Mouse (Mus musculus): ENCODE data around the gene Slc37a1. TPM values are rescaled to one million over a fixed set of nuclear protein-coding genes. Genes with fewer than 3 reads are reported as not detected.
"Not testable (repeated sequence)": the region's sequence is repeated elsewhere in the genome, so short reads cannot be mapped to it uniquely, and the experiment has no call there.

The Slc37a1 gene
- polyA plus RNA-seq, 1 experiment from 2014 or later, result 4.3 TPM

DNA sequence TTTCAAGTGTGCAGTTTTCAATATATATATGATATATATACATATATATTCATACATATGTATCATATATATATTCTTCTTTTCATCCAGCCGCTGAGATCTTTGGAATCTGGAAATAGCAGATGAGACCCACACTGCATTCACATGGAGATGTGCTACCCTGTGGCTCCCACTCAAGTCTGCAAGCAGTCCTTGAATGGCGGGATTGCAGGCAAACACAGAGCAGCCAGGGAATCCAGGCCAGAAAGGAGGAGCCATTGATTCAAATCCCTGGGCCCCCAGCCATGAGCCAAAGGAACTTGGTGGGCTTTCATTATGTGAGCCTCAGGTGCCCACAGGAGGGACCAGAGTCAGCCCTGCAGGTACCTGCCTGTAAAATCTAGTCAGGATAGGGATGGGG is 66.7 kb downstream of the Slc37a1 start:
- Histone ChIP-seq H3K36me3 (replicated peaks; ENCODE audit: insufficient read depth, low read length) (peaks cover 6% of the 10 kb centered on the region; the same call in 1 of the 2 replicates), H3K27ac (ENCODE audit: low read depth) (no peak overlapping the region), H3K4me1 (ENCODE audit: insufficient read depth) (no peaks in the 10 kb centered on the region), H3K4me2 (ENCODE audit: low read depth, low read length) (no peak overlapping the region), H3K9ac (replicated peaks) (no peak overlapping the region), H3K4me3 (ENCODE audit: low read depth, low read length) (no peak overlapping the region), H3K9me3 (ENCODE audit: low read length) (no peaks in the 10 kb centered on the region), H3K27me3 (ENCODE audit: insufficient read depth, low read length) (no peaks in the 10 kb centered on the region)
- DNase-seq (no peak), ATAC-seq (no peak)
- no peak for TF ChIP-seq CTCF (IDR thresholded peaks at IDR 0.05; ENCODE audit: low read depth)
- TF ChIP-seq EP300 (IDR thresholded peaks at IDR 0.05; ENCODE audit: low read depth), result no peak
- 89% methylated on average over 2 of the region's 2 CpGs for WGBS (ENCODE audit: insufficient replicate concordance)

DNA sequence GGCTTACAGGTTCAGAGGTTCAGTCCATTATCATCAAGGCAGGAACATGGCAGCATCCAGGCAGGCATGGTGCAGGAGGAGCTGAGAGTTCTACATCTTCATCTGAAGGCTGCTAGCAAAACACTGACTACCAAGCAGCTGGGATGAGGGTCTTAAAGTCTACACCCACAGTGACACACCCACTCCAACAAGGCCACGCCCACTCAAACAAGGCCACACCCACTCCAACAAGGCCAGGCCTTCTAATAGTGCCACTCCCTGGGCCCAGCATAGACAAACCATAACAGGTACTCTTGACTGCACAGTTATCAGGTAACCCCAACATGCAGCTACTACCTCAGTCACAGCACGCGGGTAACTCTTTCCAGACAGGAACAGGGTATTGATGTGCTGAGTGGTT is 68.1 kb downstream of the Slc37a1 start:
- not testable (repeated sequence) for H3K9ac ChIP-seq (replicated peaks); H3K27me3 ChIP-seq (ENCODE audit: insufficient read depth, low read length); H3K9me3 ChIP-seq (ENCODE audit: low read length); H3K36me3 ChIP-seq (replicated peaks; ENCODE audit: insufficient read depth, low read length); H3K27ac ChIP-seq (ENCODE audit: low read depth); H3K4me3 ChIP-seq (ENCODE audit: low read depth, low read length); H3K4me2 ChIP-seq (ENCODE audit: low read depth, low read length); ATAC-seq; H3K4me1 ChIP-seq (ENCODE audit: insufficient read depth); DNase-seq
- WGBS (ENCODE audit: insufficient replicate concordance), result 63% methylated on average over 3 of the region's 3 CpGs

DNA sequence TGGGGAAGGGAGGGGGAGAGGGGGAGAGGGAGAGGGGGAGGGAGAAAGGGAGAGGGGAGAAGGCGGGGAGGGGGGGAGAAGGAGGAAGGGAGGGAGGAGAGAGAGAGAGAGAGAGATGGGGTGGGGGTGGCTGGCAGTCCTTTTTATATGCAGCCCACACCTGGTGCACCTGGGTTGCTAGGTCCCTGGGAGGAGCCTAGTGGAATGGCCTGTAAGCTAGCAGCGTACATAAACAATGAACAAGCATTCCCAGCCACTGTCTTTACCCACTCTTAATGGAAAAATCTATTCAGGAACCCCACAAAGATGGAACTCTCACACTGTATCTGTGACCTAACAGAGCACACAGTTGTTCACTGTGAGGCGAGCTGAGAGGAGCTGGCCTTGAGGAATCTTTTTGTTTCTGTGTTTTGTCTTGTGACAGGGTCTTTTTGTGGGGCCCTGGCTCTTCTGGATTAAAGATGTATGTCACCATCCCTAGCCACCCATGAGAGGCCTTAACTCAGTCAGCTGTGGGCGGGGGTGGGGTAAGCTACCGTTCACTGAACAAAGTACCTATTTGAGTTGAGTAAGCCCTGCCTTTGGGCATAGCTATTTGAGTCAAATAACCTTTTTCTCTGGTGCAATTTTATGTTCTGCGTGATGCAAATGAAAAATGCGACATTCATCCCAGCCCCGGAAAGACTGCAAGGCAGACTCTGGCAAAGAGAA is 69.4 kb downstream of the Slc37a1 start:
- DNase-seq, result no peak
- no peak for ATAC-seq
- H3K9me3 ChIP-seq (ENCODE audit: low read length), result no peaks in the 10 kb centered on the region
- no peak overlapping the region for H3K27ac ChIP-seq (ENCODE audit: low read depth)
- no peaks in the 10 kb centered on the region for H3K36me3 ChIP-seq (replicated peaks; ENCODE audit: insufficient read depth, low read length)
- H3K4me3 ChIP-seq (ENCODE audit: low read depth, low read length), result no peak overlapping the region
- TF ChIP-seq EP300 (IDR thresholded peaks at IDR 0.05; ENCODE audit: low read depth) (no peak), CTCF (IDR thresholded peaks at IDR 0.05; ENCODE audit: low read depth) (no peak)
- no peaks in the 10 kb centered on the region for H3K27me3 ChIP-seq (ENCODE audit: insufficient read depth, low read length)
- no peak overlapping the region for H3K4me2 ChIP-seq (ENCODE audit: low read depth, low read length)
- no peak overlapping the region for H3K9ac ChIP-seq (replicated peaks)
- no peaks in the 10 kb centered on the region for H3K4me1 ChIP-seq (ENCODE audit: insufficient read depth)
- WGBS (ENCODE audit: insufficient replicate concordance), result 56% methylated on average over 8 of the region's 8 CpGs

DNA sequence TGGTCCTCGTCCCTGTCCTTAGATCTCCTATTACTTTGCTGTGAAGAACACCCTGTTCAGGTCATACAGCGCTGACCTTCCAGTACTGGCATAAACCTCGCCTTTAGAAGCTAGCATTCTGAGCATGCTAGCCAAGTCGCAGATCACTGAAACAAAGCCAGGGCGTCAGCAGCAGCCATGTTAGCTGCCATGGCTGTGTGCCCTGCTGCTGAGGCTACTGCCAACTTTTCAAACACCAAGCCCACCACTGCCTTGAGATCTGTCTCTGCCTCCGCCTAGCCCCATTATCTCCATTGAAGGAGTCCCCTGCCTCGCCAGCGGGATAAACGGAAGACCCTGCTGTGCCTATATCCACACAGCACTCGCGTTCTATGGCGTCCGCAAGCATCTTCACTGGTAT is 74.0 kb downstream of the Slc37a1 start:
- no peak for DNase-seq
- Histone ChIP-seq H3K9me3 (ENCODE audit: low read length) (no peaks in the 10 kb centered on the region), H3K27me3 (ENCODE audit: insufficient read depth, low read length) (no peaks in the 10 kb centered on the region), H3K4me3 (ENCODE audit: low read depth, low read length) (no peak overlapping the region), H3K4me1 (ENCODE audit: insufficient read depth) (no peaks in the 10 kb centered on the region), H3K27ac (ENCODE audit: low read depth) (no peak overlapping the region), H3K36me3 (replicated peaks; ENCODE audit: insufficient read depth, low read length) (no peaks in the 10 kb centered on the region), H3K4me2 (ENCODE audit: low read depth, low read length) (no peak overlapping the region), H3K9ac (replicated peaks) (no peak overlapping the region)
- TF ChIP-seq EP300 (IDR thresholded peaks at IDR 0.05; ENCODE audit: low read depth) (no peak), CTCF (IDR thresholded peaks at IDR 0.05; ENCODE audit: low read depth) (no peak)
- ATAC-seq, result no peak
- WGBS (ENCODE audit: insufficient replicate concordance), result 81% methylated on average over 13 of the region's 13 CpGs

DNA sequence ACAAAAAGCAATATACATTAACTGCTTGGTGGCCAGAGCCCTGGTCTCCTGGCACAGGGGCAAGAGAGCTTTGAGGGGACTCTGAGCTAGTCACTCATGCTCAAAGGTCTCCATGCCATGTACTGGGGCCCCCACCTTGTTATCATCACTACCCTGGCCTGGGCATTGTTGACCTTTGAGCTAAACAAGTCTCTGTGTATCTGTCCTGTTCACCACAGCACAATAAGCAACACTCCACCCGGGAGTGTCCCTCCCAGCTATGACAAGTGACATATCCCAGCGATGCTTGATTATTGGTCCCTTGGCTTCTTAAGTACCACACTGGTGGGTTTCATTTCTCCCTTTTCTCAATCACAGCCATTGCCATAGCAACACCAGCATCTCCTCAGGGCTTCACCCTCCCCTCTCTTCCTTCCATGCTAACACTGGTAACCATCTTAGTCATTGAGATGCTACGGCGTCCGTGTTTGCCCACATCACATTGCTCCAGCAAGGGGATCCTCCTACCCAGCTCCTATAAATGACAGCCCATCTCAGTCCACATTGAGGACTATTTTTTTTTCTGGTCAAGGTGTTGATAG is 79.1 kb downstream of the Slc37a1 start:
- Histone ChIP-seq H3K27me3 (ENCODE audit: insufficient read depth, low read length) (no peaks in the 10 kb centered on the region), H3K9ac (replicated peaks) (no peak overlapping the region), H3K4me1 (ENCODE audit: insufficient read depth) (no peaks in the 10 kb centered on the region), H3K4me2 (ENCODE audit: low read depth, low read length) (no peak overlapping the region), H3K9me3 (ENCODE audit: low read length) (no peaks in the 10 kb centered on the region), H3K27ac (ENCODE audit: low read depth) (no peak overlapping the region), H3K4me3 (ENCODE audit: low read depth, low read length) (no peak overlapping the region), H3K36me3 (replicated peaks; ENCODE audit: insufficient read depth, low read length) (no peaks in the 10 kb centered on the region)
- TF ChIP-seq CTCF (IDR thresholded peaks at IDR 0.05; ENCODE audit: low read depth), result no peak
- no peak for TF ChIP-seq EP300 (IDR thresholded peaks at IDR 0.05; ENCODE audit: low read depth)
- WGBS (ENCODE audit: insufficient replicate concordance), result 74% methylated on average over 5 of the region's 5 CpGs
- no peak for ATAC-seq
- DNase-seq, result no peak

DNA sequence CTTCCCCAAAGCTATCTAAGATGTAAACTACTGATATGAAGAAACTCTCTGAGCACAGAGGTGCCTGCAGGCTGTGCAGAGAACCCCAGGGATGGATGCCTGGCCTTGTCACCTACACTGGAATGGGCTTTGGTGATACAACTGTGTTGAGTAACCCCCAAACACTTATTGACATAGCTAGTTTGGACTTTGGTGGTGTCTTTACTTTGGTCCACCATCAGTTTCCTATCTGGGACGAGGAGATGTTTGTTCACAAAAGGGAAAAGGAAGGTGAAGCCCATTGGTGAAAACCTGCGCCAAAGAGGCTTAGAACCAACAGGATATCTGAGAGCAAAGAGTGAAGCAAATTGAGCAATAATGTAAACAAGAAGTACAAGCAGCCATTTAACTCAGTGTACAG is 83.6 kb downstream of the Slc37a1 start:
- H3K27ac ChIP-seq (ENCODE audit: low read depth), result no peak overlapping the region
- peak; percentile 78 for ATAC-seq
- H3K9me3 ChIP-seq (ENCODE audit: low read length), result no peaks in the 10 kb centered on the region
- H3K4me2 ChIP-seq (ENCODE audit: low read depth, low read length), result no peak overlapping the region
- H3K9ac ChIP-seq (replicated peaks), result no peak overlapping the region
- WGBS (ENCODE audit: insufficient replicate concordance), result 50% methylated on average over 2 of the region's 2 CpGs
- H3K27me3 ChIP-seq (ENCODE audit: insufficient read depth, low read length), result no peaks in the 10 kb centered on the region
- no peak for TF ChIP-seq CTCF (IDR thresholded peaks at IDR 0.05; ENCODE audit: low read depth)
- no peak for TF ChIP-seq EP300 (IDR thresholded peaks at IDR 0.05; ENCODE audit: low read depth)
- no peaks in the 10 kb centered on the region for H3K36me3 ChIP-seq (replicated peaks; ENCODE audit: insufficient read depth, low read length)
- H3K4me3 ChIP-seq (ENCODE audit: low read depth, low read length), result no peak overlapping the region
- H3K4me1 ChIP-seq (ENCODE audit: insufficient read depth), result 0 out of 2 replicates have a peak, but pooled peaks cover 3% of the 10 kb centered on the region
- no peak for DNase-seq

All from liver, postnatal 0 days (tissue).